Mouse (Mus musculus) thymus, postnatal 14 days (tissue): Measurements from ENCODE around the gene Skint4.

Experiments
- DNase-seq: peaks from one replicate; pipeline ENCODE4 v3.0.0; 2021

The Skint4 gene

DNA sequence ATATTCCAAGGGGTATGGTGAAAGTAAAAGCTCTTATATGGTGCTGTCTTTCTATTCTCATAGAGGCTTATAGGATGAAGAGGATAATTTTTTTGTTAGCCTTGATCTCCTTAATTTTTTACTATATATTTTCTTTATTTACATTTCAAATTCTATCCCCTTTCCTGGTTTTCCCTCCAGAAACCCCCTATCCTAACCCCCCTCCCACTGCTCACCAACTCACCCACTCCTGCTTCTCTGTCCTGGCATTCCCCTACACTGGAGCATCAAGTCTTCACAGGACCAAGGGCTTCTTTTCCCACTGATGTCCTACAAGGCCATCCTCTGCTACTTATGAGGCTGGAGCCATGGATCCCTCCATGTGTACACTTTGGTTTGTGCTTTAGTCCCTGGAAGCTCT is at the start of gene Skint4:
Gene Skint4 (plus strand): TSS at position 301 of the 400 bp plus-strand sequence.
- DNase-seq = no peak
